Mouse (Mus musculus) lung, adult 2 months (tissue): ENCODE measurements around the gene Foxp1.

Source experiments
- CTCF ChIP-seq: fragments of 200-500 bp; IDR thresholded peaks from 2 replicates; pipeline ENCODE4 v1.5.1; 2011; ENCODE audit warnings: mild to moderate bottlenecking, low read length, control low read depth; ENCODE audit not compliant: insufficient read depth
- POLR2A ChIP-seq: fragments of 200-500 bp; IDR thresholded peaks from 2 replicates; pipeline ENCODE4 v1.6.1; 2011; ENCODE audit warnings: low read depth, mild to moderate bottlenecking, control low read depth, low read length, borderline replicate concordance; ENCODE audit errors: extremely low read depth

GRCm38 (mm10) chr6:99117411-99117810 is 405.1 kb downstream of the Foxp1 start:
- TF ChIP-seq CTCF (no peak), POLR2A (no peak)
